Mouse (Mus musculus) MEL (cell line): ENCODE results near the gene Cpne8. TPM values are rescaled to one million over a fixed set of nuclear protein-coding genes. Genes with fewer than 3 reads are reported as not detected.

ENCODE experiments used
- DNase-seq: peaks from one replicate; pipeline ENCODE4 v3.0.0; 2011; ENCODE audit warnings: low read depth, low spot score
- H3K27ac ChIP-seq: 2 replicates; pipeline ENCODE4 v1.5.1; 2012; ENCODE audit warnings: low read depth, mild to moderate bottlenecking, control low read depth, low read length, moderate library complexity; ENCODE audit not compliant: control insufficient read depth
- H3K27me3 ChIP-seq, 2 experiments: fragments of 150-350 bp in 1 of 2; sonication (generic) in 1 of 2; 2 replicates each; pipeline ENCODE4 v1.6.1; 2012; ENCODE audit warnings: low read length in 2 of 2, mild to moderate bottlenecking in 2 of 2, improper control_type of control experiment in 1 of 2, moderate library complexity in 1 of 2; ENCODE audit not compliant: insufficient read depth in 2 of 2, control insufficient read depth in 1 of 2
- H3K36me3 ChIP-seq, 2 experiments: 2 replicates each; pipeline ENCODE4 v1.6.1; 2012 to 2014; ENCODE audit warnings: low read length in 2 of 2, improper control_type of control experiment in 1 of 2, inconsistent platforms in 1 of 2, mild to moderate bottlenecking in 1 of 2; ENCODE audit not compliant: insufficient read depth in 2 of 2, control insufficient read depth in 1 of 2
- H3K4me1 ChIP-seq, 2 experiments: fragments of 150-350 bp in 1 of 2; sonication (generic) in 1 of 2; 2 replicates each; pipeline ENCODE4 v1.6.1; 2012; ENCODE audit warnings: low read length in 2 of 2, improper control_type of control experiment in 1 of 2, mild to moderate bottlenecking in 1 of 2; ENCODE audit not compliant: insufficient read depth in 2 of 2, control insufficient read depth in 1 of 2
- H3K4me3 ChIP-seq, 2 experiments: fragments of 150-350 bp in 1 of 2; sonication (generic) in 1 of 2; 2 replicates each; pipeline ENCODE4 v1.5.1; 2012; ENCODE audit warnings: low read depth in 2 of 2, low read length in 2 of 2, mild to moderate bottlenecking in 2 of 2, moderate library complexity in 2 of 2, control low read depth in 1 of 2, improper control_type of control experiment in 1 of 2; ENCODE audit not compliant: control insufficient read depth in 1 of 2, insufficient read depth in 1 of 2
- H3K79me2 ChIP-seq: 2 replicates; pipeline ENCODE4 v1.6.1; 2012; ENCODE audit warnings: mild to moderate bottlenecking, low read length, moderate library complexity; ENCODE audit not compliant: control insufficient read depth, poor library complexity, insufficient read depth
- H3K9ac ChIP-seq: 2 replicates; pipeline ENCODE4 v1.6.1; 2012; ENCODE audit warnings: low read depth, mild to moderate bottlenecking, control low read depth, low read length, moderate library complexity; ENCODE audit not compliant: control insufficient read depth, poor library complexity, severe bottlenecking
- H3K9me3 ChIP-seq: fragments of 150-350 bp; sonication (generic); replicated peaks from 2 replicates; pipeline ENCODE4 v1.6.1; 2012; ENCODE audit warnings: mild to moderate bottlenecking, low read length, improper control_type of control experiment, moderate library complexity; ENCODE audit not compliant: insufficient read depth
- CTCF ChIP-seq, 3 experiments: IDR thresholded peaks in 2 of 3; conservative IDR thresholded peaks in 1 of 3; 2 replicates each; pipeline ENCODE4 v1.5.1; 2011 to 2012; ENCODE audit warnings: low read length in 3 of 3, low read depth in 2 of 3, mild to moderate bottlenecking in 2 of 3, improper control_type of control experiment in 1 of 3, inconsistent platforms in 1 of 3, mixed read lengths in 1 of 3, moderate library complexity in 1 of 3; ENCODE audit not compliant: control insufficient read depth in 1 of 3, insufficient read depth in 1 of 3, poor library complexity in 1 of 3, severe bottlenecking in 1 of 3
- E2F4 ChIP-seq: IDR thresholded peaks from 2 replicates; pipeline ENCODE4 v1.6.1; 2011; ENCODE audit warnings: low read depth, low read length, improper control_type of control experiment, borderline replicate concordance
- ETS1 ChIP-seq: IDR thresholded peaks from 2 replicates; pipeline ENCODE4 v1.6.1; 2012; ENCODE audit warnings: low read depth, mild to moderate bottlenecking, inconsistent platforms, low read length, improper control_type of control experiment, moderate library complexity
- GATA1 ChIP-seq: IDR thresholded peaks from 2 replicates; pipeline ENCODE4 v1.6.1; 2011; ENCODE audit warnings: low read depth, low read length, improper control_type of control experiment
- MAZ ChIP-seq: IDR thresholded peaks from 2 replicates; pipeline ENCODE4 v1.6.1; 2012; ENCODE audit warnings: low read depth, mild to moderate bottlenecking, inconsistent platforms, low read length, improper control_type of control experiment
- MXI1 ChIP-seq: IDR thresholded peaks from 2 replicates; pipeline ENCODE4 v1.6.1; 2011; ENCODE audit warnings: mild to moderate bottlenecking, low read depth, low read length, improper control_type of control experiment
- MYC ChIP-seq: IDR thresholded peaks from 2 replicates; pipeline ENCODE4 v1.6.1; 2011; ENCODE audit warnings: low read depth, mild to moderate bottlenecking, low read length, improper control_type of control experiment, moderate library complexity
- NRF1 ChIP-seq: IDR thresholded peaks from 2 replicates; pipeline ENCODE4 v1.6.1; 2014; ENCODE audit warnings: low read depth, mild to moderate bottlenecking, inconsistent platforms, low read length, improper control_type of control experiment, moderate library complexity; ENCODE audit not compliant: poor library complexity, insufficient read depth, severe bottlenecking
- POLR2A ChIP-seq, 2 experiments: IDR thresholded peaks; 2 replicates each; pipeline ENCODE4 v1.6.1; 2011 to 2012; ENCODE audit warnings: low read length in 2 of 2, mild to moderate bottlenecking in 2 of 2, control low read depth in 1 of 2, improper control_type of control experiment in 1 of 2, low read depth in 1 of 2, moderate library complexity in 1 of 2; ENCODE audit not compliant: control insufficient read depth in 1 of 2, insufficient read depth in 1 of 2, poor library complexity in 1 of 2
- POLR2AphosphoS2 ChIP-seq: IDR thresholded peaks from 2 replicates; pipeline ENCODE4 v1.6.1; 2011; ENCODE audit warnings: low read length, improper control_type of control experiment
- POLR2AphosphoS5 ChIP-seq: IDR thresholded peaks from 2 replicates; pipeline ENCODE4 v1.6.1; 2012; ENCODE audit warnings: low read depth, borderline replicate concordance, mild to moderate bottlenecking, inconsistent platforms, low read length, moderate library complexity, mixed read lengths
- RAD21 ChIP-seq: IDR thresholded peaks from 2 replicates; pipeline ENCODE4 v1.6.1; 2011; ENCODE audit warnings: mild to moderate bottlenecking, low read depth, low read length, improper control_type of control experiment
- TCF12 ChIP-seq: IDR thresholded peaks from 2 replicates; pipeline ENCODE4 v1.6.1; 2014; ENCODE audit warnings: low read depth, mild to moderate bottlenecking, inconsistent platforms, low read length, improper control_type of control experiment, moderate library complexity
- USF1 ChIP-seq: IDR thresholded peaks from 2 replicates; pipeline ENCODE4 v1.6.1; 2014; ENCODE audit warnings: low read depth, mild to moderate bottlenecking, inconsistent platforms, low read length, improper control_type of control experiment, moderate library complexity
- USF2 ChIP-seq, 2 experiments: IDR thresholded peaks; 2 replicates each; pipeline ENCODE4 v1.6.1; 2011 to 2012; ENCODE audit warnings: improper control_type of control experiment in 2 of 2, low read length in 2 of 2, borderline replicate concordance in 1 of 2, inconsistent platforms in 1 of 2, low read depth in 1 of 2, mild to moderate bottlenecking in 1 of 2; ENCODE audit not compliant: insufficient read depth in 1 of 2
- polyA plus RNA-seq, 2 experiments: library from polyadenylated mRNA; stranded (reverse) in 1 of 2; unstranded in 1 of 2; fragments of >175 nt in 1 of 2; fragments of >200 nt in 1 of 2; gene quantifications; 2 replicates each; pipeline versions ENCODE4 v1.2.1 to v1.2.4; 2012; ENCODE audit warnings: low replicate concordance in 2 of 2, low read depth in 1 of 2; ENCODE audit not compliant: insufficient read length in 2 of 2, insufficient read depth in 1 of 2, missing spikeins in 1 of 2
- total RNA-seq: library from RNA; depleted of rRNA; stranded (reverse); fragments of 300-350 nt; gene quantifications from 2 replicates; pipeline ENCODE4 v1.2.3, GENCODE M21; 2012; rRNA removed

Gene Cpne8
- 43.2 and 50.4 TPM in 2 replicates for total RNA-seq
- polyA plus RNA-seq: 10 to 100 TPM in 1 of 2 experiments, not detected in 1; 18.5 TPM

GRCm38 (mm10) chr15:90678985-90679759 is at the start of gene Cpne8:
Gene Cpne8, minus strand, starts transcription at chr15:90679432.
- TF ChIP-seq ETS1 (no peak), RAD21 (no peak), POLR2A (IDR thresholded peaks at IDR 0.05; ENCODE audit: control insufficient read depth in 1 of 2, insufficient read depth in 1 of 2, low read depth in 1 of 2, low read length in 2 of 2, poor library complexity in 1 of 2) (no peak), POLR2AphosphoS5 (no peak), GATA1 (no peak)
- Histone ChIP-seq H3K27me3 (no peaks in the 10 kb centered on the region), H3K9ac (no peak within 1 kb of the TSS), H3K79me2 (no peaks in the 10 kb centered on the region), H3K9me3 (no peaks in the 10 kb centered on the region), H3K36me3 (no peaks in the 10 kb centered on the region), H3K27ac (no peak within 1 kb of the TSS), H3K4me1 (no peaks in the 10 kb centered on the region), H3K4me3 (no peak within 1 kb of the TSS)
- no peak for DNase-seq

- no peak overlapping the region for H3K9ac ChIP-seq
- H3K36me3 ChIP-seq: no peaks in the 10 kb centered on the region
- no peaks in the 10 kb centered on the region for H3K27me3 ChIP-seq
- TF ChIP-seq MYC (no peak), E2F4 (no peak)
- TF ChIP-seq, all 39 proteins: peak for 0
- Histone ChIP-seq H3K4me1 (no peaks in the 10 kb centered on the region), H3K4me3 (no peak overlapping the region), H3K27ac (no peak overlapping the region), H3K79me2 (no peaks in the 10 kb centered on the region), H3K9me3 (no peaks in the 10 kb centered on the region)
- no peak for DNase-seq
Measured at GRCm38 (mm10) chr15:90717717-90718116, 38.5 kb upstream of the Cpne8 start.

- Histone ChIP-seq H3K79me2 (no peaks in the 10 kb centered on the region), H3K4me1 (no peaks in the 10 kb centered on the region), H3K9me3 (no peaks in the 10 kb centered on the region), H3K36me3 (no peaks in the 10 kb centered on the region), H3K27me3 (no peaks in the 10 kb centered on the region), H3K4me3 (no peak overlapping the region), H3K27ac (no peak overlapping the region), H3K9ac (no peak overlapping the region)
- TF ChIP-seq USF2 (IDR thresholded peaks at IDR 0.05; ENCODE audit: borderline replicate concordance in 1 of 2, insufficient read depth in 1 of 2, low read depth in 1 of 2, low read length in 2 of 2) (no peak), POLR2AphosphoS2 (no peak), MAZ (no peak), NRF1 (no peak), MXI1 (no peak), MYC (no peak), TCF12 (no peak), USF1 (no peak), CTCF (IDR thresholded peaks at IDR 0.05 in 2 of 3, conservative IDR thresholded peaks at IDR 0.05 in 1 of 3; ENCODE audit: control insufficient read depth in 1 of 3, insufficient read depth in 1 of 3, low read depth in 2 of 3, low read length in 3 of 3, poor library complexity in 1 of 3, severe bottlenecking in 1 of 3) (no peak)
- no peak for DNase-seq
Measured at GRCm38 (mm10) chr15:90709296-90709695, 30.1 kb upstream of the Cpne8 start.
